Mouse (Mus musculus): ENCODE data around the gene Stk24. TPM values are rescaled to one million over a fixed set of nuclear protein-coding genes. Genes with fewer than 3 reads are reported as not detected.
A peak's percentile ranks its signal among the peaks of the same experiment; 100 is the strongest.
"Not testable (repeated sequence)": the region's sequence is repeated elsewhere in the genome, so short reads cannot be mapped to it uniquely, and the experiment has no call there.

The Stk24 gene
- polyA plus RNA-seq, 1 experiment from 2014 or later: 34.0 TPM

DNA sequence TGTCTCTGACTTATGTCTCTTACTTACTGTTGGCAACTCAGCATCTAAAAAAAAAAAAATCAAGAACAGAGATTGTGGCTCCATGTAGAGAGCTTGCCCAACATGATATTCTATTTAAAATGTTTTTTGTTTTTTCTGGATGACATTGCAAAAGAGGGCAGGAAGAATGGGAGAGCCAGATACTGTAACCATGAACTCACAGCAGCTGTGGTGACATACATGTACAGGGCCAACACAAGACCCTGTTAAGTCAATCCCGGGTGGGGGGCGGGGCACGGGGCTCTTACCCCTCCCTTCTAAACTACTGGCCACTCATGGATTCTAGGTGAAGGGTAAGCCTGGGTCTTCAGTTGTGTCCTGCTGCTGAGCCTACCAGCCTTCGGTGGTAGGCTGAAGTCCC lies 42.2 kb upstream of the Stk24 start:
- H3K27ac ChIP-seq (replicated peaks): 0 out of 2 replicates have a peak overlapping the region, but pooled peaks have one; percentile 18
- no peaks in the 10 kb centered on the region for H3K27me3 ChIP-seq (ENCODE audit: control insufficient read depth, insufficient read depth, low read length)
- H3K36me3 ChIP-seq (ENCODE audit: control insufficient read depth, insufficient read depth, low read length): no peaks in the 10 kb centered on the region
- no peaks in the 10 kb centered on the region for H3K9me3 ChIP-seq (ENCODE audit: control insufficient read depth, low read length)
- DNase-seq (ENCODE audit: low spot score): no peak
- H3K4me3 ChIP-seq (ENCODE audit: low read depth, low read length): no peak overlapping the region
- no peak overlapping the region for H3K4me2 ChIP-seq (replicated peaks; ENCODE audit: low read depth)
- no peak overlapping the region for H3K9ac ChIP-seq (ENCODE audit: low read length)
- ATAC-seq (ENCODE audit: low FRiP score, low TSS enrichment): no peak
- H3K4me1 ChIP-seq (replicated peaks; ENCODE audit: control insufficient read depth, insufficient read depth): 0 out of 2 replicates have a peak, but pooled peaks cover 2% of the 10 kb centered on the region
- TF ChIP-seq CTCF (IDR thresholded peaks at IDR 0.05; ENCODE audit: low read depth) (no peak), EP300 (optimal IDR thresholded peaks at IDR 0.05) (no peak)
- 83% methylated on average over 4 of the region's 4 CpGs for WGBS

DNA sequence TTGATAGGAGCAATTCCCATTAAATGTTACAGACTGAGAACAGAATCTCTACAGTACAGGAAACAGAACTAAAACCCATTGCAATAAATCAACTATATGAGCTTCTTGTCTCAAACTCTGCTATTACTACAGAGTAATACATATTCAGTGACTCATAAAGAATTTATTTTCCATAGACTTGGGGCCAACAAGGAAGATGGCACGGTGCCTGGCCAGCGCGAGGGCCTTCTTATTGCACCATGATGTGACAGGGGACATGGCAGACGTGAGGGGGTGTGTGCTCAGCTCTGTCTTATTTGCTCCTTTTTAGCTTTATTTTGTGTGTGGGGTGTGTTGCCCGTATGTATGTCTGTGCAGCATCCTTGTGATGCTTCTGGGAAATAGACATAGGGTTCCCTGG lies 37.8 kb upstream of the Stk24 start:
- H3K4me1 ChIP-seq (replicated peaks; ENCODE audit: control insufficient read depth, insufficient read depth): 0 out of 2 replicates have a peak, but pooled peaks cover 2% of the 10 kb centered on the region
- ATAC-seq (ENCODE audit: low FRiP score, low TSS enrichment): peak; percentile 53; the same call in 1 of the 2 replicates
- no peak overlapping the region for H3K4me3 ChIP-seq (ENCODE audit: low read depth, low read length)
- no peak overlapping the region for H3K4me2 ChIP-seq (replicated peaks; ENCODE audit: low read depth)
- no peaks in the 10 kb centered on the region for H3K9me3 ChIP-seq (ENCODE audit: control insufficient read depth, low read length)
- H3K27me3 ChIP-seq (ENCODE audit: control insufficient read depth, insufficient read depth, low read length): no peaks in the 10 kb centered on the region
- TF ChIP-seq EP300 (optimal IDR thresholded peaks at IDR 0.05) (no peak), CTCF (IDR thresholded peaks at IDR 0.05; ENCODE audit: low read depth) (no peak)
- peak; percentile 30 for DNase-seq (ENCODE audit: low spot score)
- no peaks in the 10 kb centered on the region for H3K36me3 ChIP-seq (ENCODE audit: control insufficient read depth, insufficient read depth, low read length)
- WGBS: 38% methylated on average over 5 of the region's 5 CpGs
- no peak overlapping the region for H3K27ac ChIP-seq (replicated peaks)
- no peak overlapping the region for H3K9ac ChIP-seq (ENCODE audit: low read length)

DNA sequence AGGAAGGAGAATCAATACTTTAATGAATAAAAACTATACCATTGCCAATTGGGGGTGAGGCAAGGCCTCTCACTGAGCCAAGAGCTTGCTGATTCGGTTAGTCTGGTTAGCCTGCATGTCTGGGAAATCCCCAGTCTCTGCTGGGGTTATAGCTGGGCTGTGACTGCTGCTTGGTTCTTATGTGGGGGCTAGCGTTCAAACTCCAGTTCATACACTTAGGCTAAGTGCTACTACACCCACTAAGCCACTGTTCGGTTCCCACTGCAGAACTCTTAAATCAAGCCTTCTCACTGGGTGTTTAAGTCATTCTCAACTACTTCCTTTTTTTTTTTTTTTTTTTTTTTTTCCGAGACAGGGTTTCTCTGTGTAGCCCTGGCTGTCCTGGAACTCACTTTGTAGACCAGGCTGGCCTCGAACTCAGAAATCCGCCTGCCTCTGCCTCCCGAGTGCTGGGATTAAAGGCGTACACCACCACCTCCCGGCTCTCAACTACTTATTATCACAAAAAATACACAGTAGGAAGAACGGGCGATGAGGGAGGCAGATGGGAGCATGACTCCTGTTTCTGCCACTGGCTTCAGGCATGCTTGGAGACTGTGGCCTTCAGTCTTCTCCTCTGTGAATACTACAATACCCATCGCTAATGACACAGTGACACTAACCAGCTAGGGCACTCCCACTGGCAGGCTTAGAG lies 37.0 kb upstream of the Stk24 start:
- Histone ChIP-seq H3K9me3 (ENCODE audit: control insufficient read depth, low read length) (no peaks in the 10 kb centered on the region), H3K4me1 (replicated peaks; ENCODE audit: control insufficient read depth, insufficient read depth) (no peaks in the 10 kb centered on the region), H3K36me3 (ENCODE audit: control insufficient read depth, insufficient read depth, low read length) (no peaks in the 10 kb centered on the region), H3K4me3 (ENCODE audit: low read depth, low read length) (no peak overlapping the region), H3K27ac (replicated peaks) (no peak overlapping the region), H3K9ac (ENCODE audit: low read length) (no peak overlapping the region), H3K4me2 (replicated peaks; ENCODE audit: low read depth) (no peak overlapping the region), H3K27me3 (ENCODE audit: control insufficient read depth, insufficient read depth, low read length) (no peaks in the 10 kb centered on the region)
- WGBS: 70% methylated on average over 10 of the region's 12 CpGs
- DNase-seq (ENCODE audit: low spot score): no peak
- ATAC-seq (ENCODE audit: low FRiP score, low TSS enrichment): no peak
- TF ChIP-seq CTCF (IDR thresholded peaks at IDR 0.05; ENCODE audit: low read depth) (no peak), EP300 (optimal IDR thresholded peaks at IDR 0.05) (no peak)

DNA sequence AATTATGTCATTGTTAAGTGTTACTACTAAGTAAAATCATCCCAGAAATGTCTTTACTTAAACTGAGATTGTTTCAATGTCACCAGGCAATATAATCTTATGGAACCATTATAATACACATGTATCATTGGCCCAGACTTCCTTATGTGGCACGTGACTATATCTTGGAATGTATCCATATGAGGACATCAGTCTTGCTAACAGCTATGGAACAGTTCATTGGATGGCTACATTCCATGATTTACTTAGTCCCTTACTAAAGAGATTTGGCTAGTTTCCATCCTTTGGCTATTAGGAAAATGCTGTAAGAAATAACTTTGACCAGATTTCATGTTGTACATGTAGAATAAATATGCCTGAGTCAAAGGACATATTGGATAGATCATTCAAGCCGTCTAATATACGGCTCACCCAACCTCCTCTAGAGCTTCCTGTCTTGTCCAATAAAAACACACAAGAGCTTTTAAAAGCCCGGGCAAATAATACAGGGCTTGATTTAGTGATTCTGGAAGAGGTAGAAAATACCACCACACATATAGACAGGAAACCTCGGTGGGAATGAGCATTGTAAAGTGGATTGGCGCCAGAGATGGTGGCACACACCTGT lies 34.9 kb upstream of the Stk24 start:
- no peaks in the 10 kb centered on the region for H3K9me3 ChIP-seq (ENCODE audit: control insufficient read depth, low read length)
- ATAC-seq (ENCODE audit: low FRiP score, low TSS enrichment): peak; percentile 53; the same call in 1 of the 2 replicates

DNA sequence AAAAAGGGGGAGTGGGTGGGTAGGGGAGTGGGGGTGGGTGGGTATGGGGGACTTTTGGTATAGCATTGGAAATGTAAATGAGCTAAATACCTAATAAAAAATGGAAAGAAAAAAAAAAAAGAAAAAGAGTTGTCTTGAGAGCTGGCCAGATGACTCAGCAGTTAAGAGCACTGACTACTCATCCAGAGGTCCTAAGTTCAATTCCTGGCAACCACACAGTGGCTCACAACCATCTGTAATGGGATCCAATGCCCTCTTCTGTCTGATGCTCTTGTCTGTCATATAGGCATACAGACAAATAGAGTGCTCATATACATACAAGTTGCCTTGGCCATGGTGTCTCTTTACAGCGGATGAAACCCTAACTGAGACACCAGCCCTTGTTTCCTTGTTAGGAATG lies 33.9 kb upstream of the Stk24 start:
- H3K9ac ChIP-seq (ENCODE audit: low read length); DNase-seq (ENCODE audit: low spot score); H3K9me3 ChIP-seq (ENCODE audit: control insufficient read depth, low read length); H3K27ac ChIP-seq (replicated peaks); ATAC-seq (ENCODE audit: low FRiP score, low TSS enrichment); H3K36me3 ChIP-seq (ENCODE audit: control insufficient read depth, insufficient read depth, low read length); H3K4me2 ChIP-seq (replicated peaks; ENCODE audit: low read depth); H3K4me3 ChIP-seq (ENCODE audit: low read depth, low read length); H3K27me3 ChIP-seq (ENCODE audit: control insufficient read depth, insufficient read depth, low read length); H3K4me1 ChIP-seq (replicated peaks; ENCODE audit: control insufficient read depth, insufficient read depth): not testable (repeated sequence)
- WGBS: 97% methylated on average over 1 of the region's 1 CpGs

More for the DNA sequence above, 34.9 kb upstream of the Stk24 start:
- no peak for DNase-seq (ENCODE audit: low spot score)
- H3K4me2 ChIP-seq (replicated peaks; ENCODE audit: low read depth): no peak overlapping the region
- H3K27me3 ChIP-seq (ENCODE audit: control insufficient read depth, insufficient read depth, low read length): no peaks in the 10 kb centered on the region
- H3K27ac ChIP-seq (replicated peaks): no peak overlapping the region
- TF ChIP-seq CTCF (IDR thresholded peaks at IDR 0.05; ENCODE audit: low read depth) (no peak), EP300 (optimal IDR thresholded peaks at IDR 0.05) (no peak)
- H3K4me1 ChIP-seq (replicated peaks; ENCODE audit: control insufficient read depth, insufficient read depth): no peaks in the 10 kb centered on the region
- H3K36me3 ChIP-seq (ENCODE audit: control insufficient read depth, insufficient read depth, low read length): no peaks in the 10 kb centered on the region
- H3K4me3 ChIP-seq (ENCODE audit: low read depth, low read length): no peak overlapping the region
- 42% methylated on average over 6 of the region's 6 CpGs for WGBS
- no peak overlapping the region for H3K9ac ChIP-seq (ENCODE audit: low read length)

DNA sequence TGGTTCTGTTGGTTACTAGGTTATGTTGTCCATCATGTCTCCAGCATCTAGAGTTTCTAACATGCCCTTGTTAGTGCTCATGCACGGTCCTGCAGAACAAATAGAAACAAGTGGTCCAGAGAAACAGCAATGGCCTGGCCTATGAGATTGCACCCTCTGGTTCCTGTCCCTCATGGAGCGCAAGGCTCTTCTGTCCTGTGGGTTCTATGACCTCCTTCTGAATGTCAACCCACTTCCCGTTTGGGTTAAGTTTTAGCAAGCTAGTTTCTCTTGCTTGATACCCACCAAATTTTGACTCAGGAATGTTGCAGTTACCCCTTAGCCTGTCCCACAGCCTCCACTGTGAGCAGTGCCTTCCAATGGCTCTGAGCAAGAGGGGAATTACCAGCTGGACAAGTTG lies 29.1 kb upstream of the Stk24 start:
- no peak for DNase-seq (ENCODE audit: low spot score)
- Histone ChIP-seq H3K4me2 (replicated peaks; ENCODE audit: low read depth) (no peak overlapping the region), H3K9me3 (ENCODE audit: control insufficient read depth, low read length) (no peaks in the 10 kb centered on the region), H3K36me3 (ENCODE audit: control insufficient read depth, insufficient read depth, low read length) (no peaks in the 10 kb centered on the region), H3K9ac (ENCODE audit: low read length) (no peak overlapping the region), H3K27me3 (ENCODE audit: control insufficient read depth, insufficient read depth, low read length) (no peaks in the 10 kb centered on the region), H3K4me1 (replicated peaks; ENCODE audit: control insufficient read depth, insufficient read depth) (no peaks in the 10 kb centered on the region), H3K4me3 (ENCODE audit: low read depth, low read length) (no peak overlapping the region), H3K27ac (replicated peaks) (no peak overlapping the region)
- no peak for ATAC-seq (ENCODE audit: low FRiP score, low TSS enrichment)
- TF ChIP-seq CTCF (IDR thresholded peaks at IDR 0.05; ENCODE audit: low read depth) (no peak), EP300 (optimal IDR thresholded peaks at IDR 0.05) (no peak)
- WGBS: 81% methylated on average over 3 of the region's 3 CpGs

All from stomach, postnatal 0 days (tissue).